Mouse (Mus musculus) forebrain, postnatal 0 days (tissue): Measurements from ENCODE around the gene C2cd4c. TPM values are rescaled to one million over a fixed set of nuclear protein-coding genes. Genes with fewer than 3 reads are reported as not detected.

Source experiments
- ATAC-seq: fragments of 200-750 bp; cut with Nextera tagmentation; 2 replicates; pipeline ENCODE4 v1.8.0; 2017; ENCODE audit warnings: mild to moderate bottlenecking, moderate library complexity
- DNase-seq: peaks from one replicate; pipeline ENCODE4 v3.0.0-alpha.2; 2015
- H3K27ac ChIP-seq: fragments of 300-500 bp; sonication (generic); 2 replicates; pipeline ENCODE4 v1.5.1; 2014; ENCODE audit warnings: low read depth, mild to moderate bottlenecking, antibody characterized with exemption, low read length, moderate library complexity, mixed read lengths
- H3K27me3 ChIP-seq: fragments of 300-500 bp; sonication (generic); 2 replicates; pipeline ENCODE4 v1.6.1; 2014; ENCODE audit warnings: mild to moderate bottlenecking, low read length, mixed read lengths; ENCODE audit not compliant: insufficient read depth
- H3K36me3 ChIP-seq: fragments of 300-500 bp; sonication (generic); 2 replicates; pipeline ENCODE4 v1.6.1; 2014; ENCODE audit warnings: mild to moderate bottlenecking, moderate library complexity; ENCODE audit not compliant: insufficient read depth
- H3K4me1 ChIP-seq: fragments of 300-500 bp; sonication (generic); 2 replicates; pipeline ENCODE4 v1.6.1; 2014; ENCODE audit warnings: antibody characterized with exemption; ENCODE audit not compliant: insufficient read depth
- H3K4me2 ChIP-seq: fragments of 300-500 bp; sonication (generic); 2 replicates; pipeline ENCODE4 v1.6.1; 2014; ENCODE audit warnings: low read depth, mild to moderate bottlenecking, moderate library complexity
- H3K4me3 ChIP-seq: fragments of 300-500 bp; sonication (generic); 2 replicates; pipeline ENCODE4 v1.5.1; 2014; ENCODE audit warnings: low read depth, low read length, mixed read lengths
- H3K9ac ChIP-seq: fragments of 300-500 bp; sonication (generic); 2 replicates; pipeline ENCODE4 v1.6.1; 2014; ENCODE audit warnings: mild to moderate bottlenecking
- H3K9me3 ChIP-seq: fragments of 300-500 bp; sonication (generic); 2 replicates; pipeline ENCODE4 v1.6.1; 2016; ENCODE audit warnings: low read length
- CTCF ChIP-seq: sonication (generic); IDR thresholded peaks from 2 replicates; pipeline ENCODE4 v1.5.1; 2016; ENCODE audit warnings: antibody characterized with exemption, control low read depth, low read depth
- WGBS: fragments of 180-500 bp; shearing (Covaris S2); extraction: QIAGEN DNeasy Blood & Tissue Kit; methylation state at CpG from one replicate; pipeline ENCODE4 v1.1.7; 2014; 5-methylcytosine and 5-hydroxymethylcytosine counted together
- polyA plus RNA-seq: library from polyadenylated mRNA; unstranded; fragments of >200 nt; fragmentation: Nextera tagmentation; extraction: Ambion mirVana; gene quantifications from 2 replicates; pipeline ENCODE4 v1.2.1, GENCODE M21; 2015
- total RNA-seq: library from RNA; depleted of rRNA; stranded (reverse); fragments of >200 nt; gene quantifications from 2 replicates; pipeline ENCODE4 v1.2.3, GENCODE M21; 2014; rRNA removed

Gene C2cd4c
- 22.2 and 26.7 TPM in 2 replicates for total RNA-seq
- polyA plus RNA-seq = 0.65 and 0.69 TPM in 2 replicates

- Histone ChIP-seq H3K27ac (peak within 1 kb of the TSS; percentile 15; the same call in 1 of the 2 replicates), H3K4me1 (peaks cover 16% of the 10 kb centered on the region), H3K9ac (peak within 1 kb of the TSS; percentile 58), H3K4me2 (peak within 1 kb of the TSS; percentile 94), H3K9me3 (no peaks in the 10 kb centered on the region), H3K27me3 (peaks cover 9% of the 10 kb centered on the region), H3K4me3 (peak within 1 kb of the TSS; percentile 63), H3K36me3 (no peaks in the 10 kb centered on the region)
- peak; percentile 83 for ATAC-seq
- peak; percentile 83 for DNase-seq
- TF ChIP-seq CTCF = no peak
- WGBS = 1% methylated on average over 60 of the region's 60 CpGs
Measured at GRCm38 (mm10) chr10:79613578-79614304, at the start of gene C2cd4c. Gene C2cd4c, minus strand, starts transcription at chr10:79614025.

DNA sequence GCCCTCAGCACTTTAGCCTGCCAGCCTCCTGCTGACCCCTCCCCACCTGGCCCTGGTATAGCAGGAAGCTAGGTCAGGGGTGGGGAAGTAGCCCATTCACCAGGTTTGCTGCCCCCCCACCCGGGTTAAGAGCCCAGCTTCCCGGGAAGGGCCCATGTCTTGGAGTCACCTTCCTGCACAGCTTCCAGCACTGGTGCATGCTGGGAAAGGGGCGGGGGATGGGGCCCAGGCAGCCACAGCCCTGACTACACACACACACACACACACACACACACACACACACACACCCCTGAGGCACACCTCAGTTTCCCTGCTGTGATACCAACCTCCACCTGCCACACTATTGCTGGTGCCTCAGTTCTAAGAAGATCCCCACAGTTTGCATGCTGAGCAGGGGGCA, 48.0 kb upstream of the C2cd4c start:
- Histone ChIP-seq H3K4me1 (no peaks in the 10 kb centered on the region), H3K9me3 (no peaks in the 10 kb centered on the region), H3K4me2 (no peak overlapping the region), H3K36me3 (no peaks in the 10 kb centered on the region), H3K27ac (no peak overlapping the region), H3K27me3 (no peaks in the 10 kb centered on the region), H3K9ac (no peak overlapping the region), H3K4me3 (no peak overlapping the region)
- DNase-seq = no peak
- ATAC-seq = no peak
- TF ChIP-seq CTCF = no peak
- WGBS = 33% methylated on average over 3 of the region's 3 CpGs

GRCm38 (mm10) chr10:79660298-79660697, 46.5 kb upstream of the C2cd4c start:
- no peak overlapping the region for H3K9ac ChIP-seq
- no peaks in the 10 kb centered on the region for H3K36me3 ChIP-seq
- no peaks in the 10 kb centered on the region for H3K9me3 ChIP-seq
- ATAC-seq (no peak), DNase-seq (no peak)
- peaks cover 9% of the 10 kb centered on the region for H3K4me1 ChIP-seq
- 84% methylated on average over 2 of the region's 2 CpGs for WGBS
- no peak overlapping the region for H3K4me2 ChIP-seq
- no peak overlapping the region for H3K27ac ChIP-seq
- peak; percentile 65 for TF ChIP-seq CTCF
- no peaks in the 10 kb centered on the region for H3K27me3 ChIP-seq
- H3K4me3 ChIP-seq = no peak overlapping the region

DNA sequence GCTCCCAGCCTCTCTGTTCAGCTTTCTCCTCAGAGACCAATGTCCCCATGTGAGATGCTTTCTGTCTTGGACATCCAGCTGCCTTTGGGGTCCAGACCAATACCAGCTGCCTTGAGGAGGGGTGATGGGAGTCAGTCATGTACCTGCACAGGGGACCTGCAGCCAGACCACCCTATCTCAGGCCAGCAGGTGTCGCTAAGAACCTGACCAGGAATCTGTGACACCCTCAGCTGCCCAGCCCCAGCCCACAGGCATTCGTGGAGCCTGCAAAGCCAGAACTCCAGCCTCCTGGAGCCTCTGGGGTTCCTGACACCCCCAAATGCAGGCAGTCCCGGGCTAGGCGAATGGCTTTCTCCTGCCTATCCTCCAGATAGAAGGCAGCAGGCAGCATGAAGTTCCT, 45.0 kb upstream of the C2cd4c start:
- H3K36me3 ChIP-seq = no peaks in the 10 kb centered on the region
- peaks cover 19% of the 10 kb centered on the region for H3K4me1 ChIP-seq
- TF ChIP-seq CTCF = no peak
- H3K9ac ChIP-seq = no peak overlapping the region
- H3K27ac ChIP-seq = no peak overlapping the region
- WGBS = 17% methylated on average over 4 of the region's 4 CpGs
- DNase-seq (no peak), ATAC-seq (no peak)
- no peaks in the 10 kb centered on the region for H3K9me3 ChIP-seq
- no peak overlapping the region for H3K4me3 ChIP-seq
- no peak overlapping the region for H3K4me2 ChIP-seq
- no peaks in the 10 kb centered on the region for H3K27me3 ChIP-seq

GRCm38 (mm10) chr10:79654946-79655395, 41.1 kb upstream of the C2cd4c start:
- peak; percentile 95 for ATAC-seq
- H3K9me3 ChIP-seq = no peaks in the 10 kb centered on the region
- H3K4me3 ChIP-seq = no peak overlapping the region
- DNase-seq = peak; percentile 88
- H3K27me3 ChIP-seq = no peaks in the 10 kb centered on the region
- no peak for TF ChIP-seq CTCF
- WGBS = 11% methylated on average over 1 of the region's 1 CpGs
- H3K9ac ChIP-seq = no peak overlapping the region
- peaks cover 19% of the 10 kb centered on the region for H3K4me1 ChIP-seq
- H3K36me3 ChIP-seq = no peaks in the 10 kb centered on the region
- H3K27ac ChIP-seq = peak overlapping the region; percentile 85
- peak overlapping the region; percentile 14; the same call in 1 of the 2 replicates for H3K4me2 ChIP-seq

DNA sequence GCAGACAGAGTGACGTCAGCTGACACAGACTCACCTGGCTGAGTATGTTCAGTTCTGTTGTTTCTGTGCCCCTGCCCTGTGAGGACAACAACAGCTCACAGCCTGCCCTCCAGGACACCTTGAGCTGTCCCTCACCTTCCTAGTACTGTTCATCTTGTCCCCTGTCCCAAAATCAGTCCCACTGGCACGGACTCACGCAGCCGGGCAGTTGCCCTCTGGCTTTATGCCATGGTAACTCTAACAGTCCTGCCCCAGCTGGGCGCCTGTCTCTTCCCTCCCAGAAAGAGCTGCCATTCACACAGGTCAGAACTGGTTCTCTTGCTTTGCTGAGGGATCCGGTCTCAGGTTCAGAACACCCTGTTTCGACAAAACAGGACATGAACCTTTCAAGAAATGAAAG, 39.0 kb upstream of the C2cd4c start:
- Histone ChIP-seq H3K9me3 (no peaks in the 10 kb centered on the region), H3K9ac (no peak overlapping the region), H3K27ac (no peak overlapping the region), H3K27me3 (no peaks in the 10 kb centered on the region), H3K4me3 (no peak overlapping the region), H3K4me2 (no peak overlapping the region), H3K4me1 (peaks cover 19% of the 10 kb centered on the region), H3K36me3 (no peaks in the 10 kb centered on the region)
- ATAC-seq = no peak
- no peak for DNase-seq
- 81% methylated on average over 7 of the region's 7 CpGs for WGBS
- TF ChIP-seq CTCF = no peak

DNA sequence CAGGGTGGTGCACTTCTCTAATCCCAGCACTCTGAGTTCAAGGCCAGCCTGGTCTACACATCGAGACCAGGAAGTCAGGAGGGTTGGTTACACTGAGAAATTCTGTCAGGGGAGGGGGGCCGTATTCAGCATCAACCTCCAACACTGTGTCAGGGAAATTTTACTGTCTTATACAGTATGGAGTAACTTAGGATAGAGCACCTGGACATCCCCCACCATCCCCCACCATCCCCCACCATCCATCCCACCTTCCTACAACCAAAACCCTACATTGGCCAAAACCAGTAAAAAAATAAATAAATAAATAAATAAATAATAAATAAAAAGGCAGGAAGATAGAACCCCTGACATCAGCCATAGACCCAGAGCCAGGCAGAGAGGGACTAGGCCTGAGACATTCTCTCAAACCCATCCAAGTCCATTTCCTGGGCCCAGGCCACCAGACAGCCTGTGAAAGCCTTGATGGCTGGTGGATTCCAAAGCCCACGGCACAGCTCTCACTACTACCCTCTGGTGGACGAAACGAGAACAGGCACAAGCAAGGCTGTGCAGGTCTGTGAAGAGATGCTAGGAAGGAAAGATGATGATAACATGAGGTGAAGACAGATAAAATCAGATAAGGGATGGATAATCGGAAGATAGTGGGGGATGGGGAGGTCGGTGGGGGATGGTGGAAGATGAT, 35.4 kb upstream of the C2cd4c start:
- WGBS = 30% methylated on average over 7 of the region's 7 CpGs
- peak; percentile 70 for ATAC-seq
- DNase-seq = peak; percentile 88
- Histone ChIP-seq H3K9me3 (no peaks in the 10 kb centered on the region), H3K27ac (no peak overlapping the region), H3K27me3 (no peaks in the 10 kb centered on the region), H3K4me3 (no peak overlapping the region), H3K4me1 (0 out of 2 replicates have a peak, but pooled peaks cover 2% of the 10 kb centered on the region), H3K36me3 (no peaks in the 10 kb centered on the region), H3K4me2 (no peak overlapping the region), H3K9ac (no peak overlapping the region)
- TF ChIP-seq CTCF = peak; percentile 96
